Mouse (Mus musculus): Measurements from ENCODE around the gene Stxbp6.

GRCm38 (mm10) chr12:44989011-44989410 lies 85.5 kb downstream of the Stxbp6 start:
- no peak for TF ChIP-seq GATA1 (IDR thresholded peaks at IDR 0.05; ENCODE audit: low read length)
- TF ChIP-seq TAL1 (IDR thresholded peaks at IDR 0.05; ENCODE audit: low read length) = no peak

All from erythroblast, embryonic 14.5 days (primary cell).